Mouse (Mus musculus) testis, adult 2 months (tissue): ENCODE results near the gene Atp2c2.

Source experiments
- CTCF ChIP-seq: fragments of 200-500 bp; IDR thresholded peaks from 2 replicates; pipeline ENCODE4 v1.5.1; 2012; ENCODE audit warnings: low read depth, mild to moderate bottlenecking, inconsistent platforms, low read length, moderate library complexity; ENCODE audit not compliant: control insufficient read depth, insufficient read depth, insufficient replicate concordance
- POLR2A ChIP-seq: fragments of 200-500 bp; IDR thresholded peaks from 2 replicates; pipeline ENCODE4 v1.6.1; 2012; ENCODE audit warnings: low read depth, mild to moderate bottlenecking, inconsistent platforms, low read length, moderate library complexity; ENCODE audit not compliant: control insufficient read depth

- TF ChIP-seq POLR2A (no peak), CTCF (no peak)
These were observed 9.9 kb downstream of the Atp2c2 start for GRCm38 (mm10) chr8:119709703-119710093.
